Mouse (Mus musculus) ES-E14 (cell line): ENCODE measurements around the gene Prrg4. TPM values are rescaled to one million over a fixed set of nuclear protein-coding genes. Genes with fewer than 3 reads are reported as not detected.
A peak's percentile ranks its signal among the peaks of the same experiment; 100 is the strongest.

Experiments
- DNase-seq: peaks from one replicate; pipeline ENCODE4 v3.0.0-alpha.2; 2013; ENCODE audit warnings: low read depth, low spot score
- H3K27ac ChIP-seq: 2 replicates; pipeline ENCODE4 v1.5.1; 2012; ENCODE audit warnings: low read depth, mild to moderate bottlenecking, low read length, moderate library complexity, mixed read lengths; ENCODE audit not compliant: poor library complexity, insufficient read depth, severe bottlenecking
- H3K36me3 ChIP-seq: 2 replicates; pipeline ENCODE4 v1.6.1; 2012; ENCODE audit warnings: mild to moderate bottlenecking, low read length, moderate library complexity, mixed read lengths; ENCODE audit not compliant: control insufficient read depth, poor library complexity, insufficient read depth, severe bottlenecking
- H3K4me1 ChIP-seq, 2 experiments: fragments of 150-350 bp in 1 of 2; sonication (generic) in 1 of 2; 2 replicates each; pipeline ENCODE4 v1.6.1; 2012; ENCODE audit warnings: low read length in 2 of 2, mild to moderate bottlenecking in 1 of 2, mixed read lengths in 1 of 2; ENCODE audit not compliant: control insufficient read depth in 2 of 2, insufficient read depth in 2 of 2, poor library complexity in 1 of 2
- H3K4me3 ChIP-seq, 2 experiments: fragments of 150-350 bp in 1 of 2; sonication (generic) in 1 of 2; 2 replicates each; pipeline ENCODE4 v1.5.1; 2012; ENCODE audit warnings: low read length in 2 of 2, low read depth in 1 of 2, mild to moderate bottlenecking in 1 of 2, mixed read lengths in 1 of 2; ENCODE audit not compliant: insufficient read depth in 1 of 2, poor library complexity in 1 of 2, severe bottlenecking in 1 of 2
- H3K9ac ChIP-seq: 2 replicates; pipeline ENCODE4 v1.6.1; 2012; ENCODE audit warnings: low read depth, mild to moderate bottlenecking, low read length, mixed read lengths; ENCODE audit not compliant: poor library complexity, insufficient read depth, severe bottlenecking
- H3K9me3 ChIP-seq: fragments of 150-350 bp; sonication (generic); 2 replicates; pipeline ENCODE4 v1.6.1; 2012; ENCODE audit warnings: low read depth, mild to moderate bottlenecking, low read length; ENCODE audit not compliant: control insufficient read depth, insufficient read depth
- CHD2 ChIP-seq: IDR thresholded peaks from 2 replicates; pipeline ENCODE4 v1.6.1; 2014; ENCODE audit warnings: mild to moderate bottlenecking, low read depth, low read length, inconsistent platforms
- HCFC1 ChIP-seq: IDR thresholded peaks from 2 replicates; pipeline ENCODE4 v1.6.1; 2012; ENCODE audit warnings: low read length, inconsistent platforms, borderline replicate concordance; ENCODE audit not compliant: insufficient read depth
- MAFK ChIP-seq: IDR thresholded peaks from 2 replicates; pipeline ENCODE4 v1.6.1; 2014; ENCODE audit warnings: mild to moderate bottlenecking, low read depth, low read length, inconsistent platforms; ENCODE audit not compliant: insufficient read depth
- ZC3H11A ChIP-seq: IDR thresholded peaks from 2 replicates; pipeline ENCODE4 v1.6.1; 2012; ENCODE audit warnings: low read depth, mild to moderate bottlenecking, inconsistent platforms, low read length, borderline replicate concordance
- ZNF384 ChIP-seq: IDR thresholded peaks from 2 replicates; pipeline ENCODE4 v1.6.1; 2012; ENCODE audit warnings: low read depth, low read length, inconsistent platforms
- in situ Hi-C, 2 experiments: fragments of 600-800 bp; cut with MboI; formaldehyde crosslinking; loops; one replicate each; pipeline ENCODE4 v1.15.1; 2025; ENCODE audit warnings: low sequenced_read_pairs in 2 of 2, inconsistent platforms in 1 of 2; ENCODE audit not compliant: unreplicated experiment in 2 of 2
- total RNA-seq: library from RNA; depleted of rRNA; stranded (reverse); fragments of 300-350 nt; gene quantifications from 2 replicates; pipeline ENCODE4 v1.2.3, GENCODE M21; 2012; rRNA removed

The Prrg4 gene
- total RNA-seq, 1 experiment: 45.4 TPM

DNA sequence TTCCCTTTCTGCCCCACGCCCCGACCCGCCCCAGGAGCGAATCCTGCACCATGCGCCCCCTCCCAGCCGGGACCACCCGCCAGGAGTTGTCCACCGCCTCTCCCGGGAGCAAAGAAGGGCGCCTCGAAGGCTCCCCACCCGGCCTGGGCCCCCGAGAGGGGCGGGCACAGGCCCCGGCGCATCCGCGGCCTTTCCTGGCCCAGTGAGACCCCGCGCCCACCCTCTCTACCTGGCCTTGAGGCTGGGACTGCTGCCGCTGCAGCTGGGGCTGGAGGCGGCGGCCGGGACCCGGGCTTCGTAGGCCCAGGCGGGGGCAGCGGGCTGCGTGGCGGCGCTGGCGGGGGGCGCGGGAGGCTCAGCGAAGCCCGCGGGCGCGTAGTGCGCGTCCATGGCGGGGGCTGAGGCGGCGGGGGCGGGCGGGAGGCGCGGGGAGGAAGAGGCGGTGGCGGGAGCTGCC, 33.3 kb downstream of the Prrg4 start, which contains the start of gene Qser1:
Gene Qser1 (minus strand): TSS at position 390 of the 457 bp plus-strand sequence.
- H3K27ac ChIP-seq: peak within 1 kb of the TSS; percentile 90
- H3K9ac ChIP-seq: peak within 1 kb of the TSS; percentile 95
- TF ChIP-seq HCFC1 (no peak), CHD2 (no peak), MAFK (no peak), ZC3H11A (no peak), ZNF384 (no peak)
- no peaks in the 10 kb centered on the region for H3K9me3 ChIP-seq
- in situ Hi-C loops: no loop called here
- peak within 1 kb of the TSS; percentile 86 to 90 for H3K4me3 ChIP-seq
- H3K36me3 ChIP-seq: no peaks in the 10 kb centered on the region
- DNase-seq: no peak
- H3K4me1 ChIP-seq: peaks cover 0 to 3% of the 10 kb centered on the region in 2 experiments; a peak in 2 of 4 replicates

- DNase-seq: no peak
- Histone ChIP-seq H3K4me3 (peak overlapping the region; percentile 86 to 90), H3K9me3 (no peaks in the 10 kb centered on the region), H3K9ac (peak overlapping the region; percentile 95), H3K27ac (peak overlapping the region; percentile 90), H3K4me1 (peaks cover 0 to 3% of the 10 kb centered on the region in 2 experiments; a peak in 2 of 4 replicates), H3K36me3 (no peaks in the 10 kb centered on the region)
- in situ Hi-C loops: no loop called here
- no peak for TF ChIP-seq ZNF384
- TF ChIP-seq MAFK: no peak
- TF ChIP-seq ZC3H11A: no peak
- TF ChIP-seq HCFC1: no peak
- TF ChIP-seq CHD2: peak; percentile 70; the same call in 1 of the 2 replicates
These were observed 33.9 kb downstream of the Prrg4 start for GRCm38 (mm10) chr2:104815561-104816370.

- in situ Hi-C loops: no loop called here
- DNase-seq: no peak
- Histone ChIP-seq H3K36me3 (no peaks in the 10 kb centered on the region), H3K27ac (no peak overlapping the region), H3K9me3 (no peaks in the 10 kb centered on the region), H3K9ac (no peak overlapping the region), H3K4me1 (peaks cover 2 to 3% of the 10 kb centered on the region in 2 experiments; a peak in 2 of 4 replicates), H3K4me3 (no peak overlapping the region)
- TF ChIP-seq HCFC1 (no peak), MAFK (no peak), ZNF384 (no peak), ZC3H11A (no peak), CHD2 (no peak)
These were observed 35.3 kb downstream of the Prrg4 start for GRCm38 (mm10) chr2:104814181-104814951.

- TF ChIP-seq MAFK (no peak), ZNF384 (no peak)
- in situ Hi-C loops: no loop called here
- H3K9ac ChIP-seq: no peak overlapping the region
- DNase-seq: no peak
- no peaks in the 10 kb centered on the region for H3K36me3 ChIP-seq
- no peak overlapping the region for H3K27ac ChIP-seq
- H3K4me3 ChIP-seq: no peak overlapping the region
- H3K9me3 ChIP-seq: no peaks in the 10 kb centered on the region
- no peaks in the 10 kb centered on the region for H3K4me1 ChIP-seq
These were observed 44.2 kb downstream of the Prrg4 start for GRCm38 (mm10) chr2:104805435-104805834.

Other genes starting within 250 kb of the Prrg4 start
- gene Tcp11l1, start 137.7 kb downstream of the Prrg4 start, total RNA-seq: 8.3 and 11.9 TPM in 2 replicates
- not detected in 2 replicates for gene Pin1rt1, start 133.5 kb downstream of the Prrg4 start, total RNA-seq
- gene Depdc7, start 107.0 kb downstream of the Prrg4 start, total RNA-seq: 9.5 and 12.1 TPM in 2 replicates
- gene Qser1, start 33.1 kb downstream of the Prrg4 start, total RNA-seq: 20.7 and 23.2 TPM in 2 replicates
- gene Ccdc73, start 17.9 kb upstream of the Prrg4 start, total RNA-seq: 2.1 and 3.5 TPM in 2 replicates
- 163 and 229 TPM in 2 replicates for gene Eif3m, start 167.2 kb upstream of the Prrg4 start, total RNA-seq
- not detected in 2 replicates for gene Gm11060, start 242.1 kb upstream of the Prrg4 start, total RNA-seq